Comparison of ENCODE assay signal across 8 mouse cellular contexts in the genomic region with DNA sequence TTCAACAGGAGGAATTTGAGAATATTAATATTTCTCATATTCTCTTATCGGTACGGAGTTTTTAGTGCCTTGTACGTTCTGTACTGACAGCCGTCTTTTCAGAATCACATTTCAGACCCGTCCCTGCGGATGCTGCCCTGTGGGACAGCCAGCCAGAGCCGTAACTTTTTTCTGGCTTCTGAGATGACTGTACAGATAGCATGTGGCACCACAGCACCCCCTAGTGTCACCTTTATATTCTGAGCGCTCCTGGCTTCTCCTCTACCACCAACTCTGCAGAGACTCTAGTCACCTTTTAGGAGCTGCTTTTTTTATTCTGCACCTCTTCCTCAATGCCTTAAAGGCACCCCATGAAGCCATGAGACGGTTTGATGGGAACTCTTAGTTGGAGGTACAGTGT. TPM values are rescaled to one million over a fixed set of nuclear protein-coding genes. Genes with fewer than 3 reads are reported as not detected.
A peak's percentile ranks its signal among the peaks of the same experiment; 100 is the strongest.
DNase-seq lines count a peak whose midpoint lies in the region; ATAC-seq lines count a peak whose summit lies in the region.

No protein-coding gene starts in this region.

- H3K9ac ChIP-seq in heart, embryonic 15.5 days: no peak overlapping the region
- H3K9ac ChIP-seq in lung, embryonic 16.5 days (ENCODE audit: low read length): peak overlapping the region; percentile 12; the same call in 1 of the 2 replicates

- ATAC-seq in heart, embryonic 15.5 days (replicated peaks; ENCODE audit: insufficient number of reproducible peaks, insufficient read depth, low FRiP score, low read depth): peak; percentile 79
- peak; percentile 77 for ATAC-seq in lung, embryonic 16.5 days (ENCODE audit: low read depth)

- H3K36me3 ChIP-seq in heart, embryonic 15.5 days: 0 out of 2 replicates have a peak, but pooled peaks cover 3% of the 10 kb centered on the region
- peaks cover 16% of the 10 kb centered on the region for H3K36me3 ChIP-seq in lung, embryonic 16.5 days (ENCODE audit: control insufficient read depth, insufficient read depth, low read length)

- H3K27ac ChIP-seq in heart, embryonic 15.5 days: peak overlapping the region; percentile 74
- H3K27ac ChIP-seq in lung, embryonic 16.5 days (ENCODE audit: low read length): peak overlapping the region; percentile 92

- no peaks in the 10 kb centered on the region for H3K9me3 ChIP-seq in heart, embryonic 15.5 days (replicated peaks)
- H3K9me3 ChIP-seq in lung, embryonic 16.5 days (ENCODE audit: control insufficient read depth, low read length): 0 out of 2 replicates have a peak, but pooled peaks cover 3% of the 10 kb centered on the region

- peak; percentile 74 for DNase-seq in MEL-GATA-1-ER (ENCODE audit: extremely low read depth, low read depth)
- peak; percentile 68 for DNase-seq in c-Kit-positive CD71-negative TER-119-negative erythroid progenitor cells, embryonic 14.5 days (ENCODE audit: low read depth)
- peak; percentile 59 for DNase-seq in fibroblast of lung, adult 2 months (ENCODE audit: low read depth)
- peak; percentile 89 for DNase-seq in kidney, postnatal 10 days
- DNase-seq in ovary, postnatal 10 days (ENCODE audit: low spot score): peak; percentile 28
- DNase-seq in thymus, postnatal 25 days: peak; percentile 79

- WGBS in heart, embryonic 15.5 days: 11% methylated on average over 9 of the region's 9 CpGs
- WGBS in lung, embryonic 16.5 days: 6% methylated on average over 9 of the region's 9 CpGs

- no peaks in the 10 kb centered on the region for H3K27me3 ChIP-seq in heart, embryonic 15.5 days
- H3K27me3 ChIP-seq in lung, embryonic 16.5 days (ENCODE audit: control insufficient read depth, insufficient read depth, low read depth, low read length): no peaks in the 10 kb centered on the region

- peaks cover 8% of the 10 kb centered on the region for H3K4me1 ChIP-seq in heart, embryonic 15.5 days (replicated peaks)
- peaks cover 35% of the 10 kb centered on the region for H3K4me1 ChIP-seq in lung, embryonic 16.5 days (replicated peaks; ENCODE audit: control insufficient read depth, insufficient read depth, low read length)

- peak overlapping the region; percentile 23 for H3K4me3 ChIP-seq in heart, embryonic 15.5 days
- peak overlapping the region; percentile 25 for H3K4me3 ChIP-seq in lung, embryonic 16.5 days (ENCODE audit: low read length)

- peak overlapping the region; percentile 49 for H3K4me2 ChIP-seq in heart, embryonic 15.5 days
- peak overlapping the region; percentile 53 for H3K4me2 ChIP-seq in lung, embryonic 16.5 days (ENCODE audit: low read depth, low read length)

RNA-seq across cellular contexts. Expression of gene BC051665, which starts 47.7 kb away (rescaled TPM):
- polyA plus RNA-seq in heart, embryonic 15.5 days (2015; fragmentation: Nextera tagmentation; extraction: Ambion mirVana): not detected in 2 replicates
- polyA plus RNA-seq in lung, embryonic 16.5 days (2015; fragmentation: Nextera tagmentation; extraction: Ambion mirVana): not detected in 2 replicates

Comparison
In these comparisons a context has a peak if more than half of its experiments do, and no peak if none do; other contexts are left out.
1. Peak in every context shown above with its lines: DNase-seq, ATAC-seq, H3K4me3 ChIP-seq and H3K27ac ChIP-seq.
2. DNase-seq: peak in every context shown above with its lines; median percentile 89 in kidney, postnatal 10 days; 79 in thymus, postnatal 25 days; 74 in MEL-GATA-1-ER; 68 in c-Kit-positive CD71-negative TER-119-negative erythroid progenitor cells, embryonic 14.5 days; 59 in fibroblast of lung, adult 2 months; 28 in ovary, postnatal 10 days.